Mouse (Mus musculus) hindbrain, embryonic 11.5 days (tissue): ENCODE measurements around the gene Akna. TPM values are rescaled to one million over a fixed set of nuclear protein-coding genes. Genes with fewer than 3 reads are reported as not detected.
A peak's percentile ranks its signal among the peaks of the same experiment; 100 is the strongest.
"Not testable (repeated sequence)": the region's sequence is repeated elsewhere in the genome, so short reads cannot be mapped to it uniquely, and the experiment has no call there.

ENCODE experiments used
- ATAC-seq: fragments of 200-750 bp; cut with Nextera tagmentation; 2 replicates; pipeline ENCODE4 v1.8.0; 2017; ENCODE audit warnings: mild to moderate bottlenecking, moderate TSS enrichment, moderate library complexity; ENCODE audit not compliant: low FRiP score
- DNase-seq: peaks from one replicate; pipeline ENCODE4 v3.0.0-alpha.2; 2015; ENCODE audit warnings: low spot score
- H3K27ac ChIP-seq: fragments of 300-500 bp; sonication (generic); 2 replicates; pipeline ENCODE4 v1.5.1; 2014; ENCODE audit warnings: mild to moderate bottlenecking, low read depth, low read length
- H3K27me3 ChIP-seq: fragments of 300-500 bp; sonication (generic); 2 replicates; pipeline ENCODE4 v1.6.1; 2014; ENCODE audit warnings: mild to moderate bottlenecking, low read length, moderate library complexity, mixed read lengths; ENCODE audit not compliant: control insufficient read depth, insufficient read depth
- H3K36me3 ChIP-seq: fragments of 300-500 bp; sonication (generic); 2 replicates; pipeline ENCODE4 v1.6.1; 2014; ENCODE audit warnings: mild to moderate bottlenecking, low read length, moderate library complexity, mixed read lengths; ENCODE audit not compliant: control insufficient read depth, insufficient read depth
- H3K4me1 ChIP-seq: fragments of 300-500 bp; sonication (generic); replicated peaks from 2 replicates; pipeline ENCODE4 v1.6.1; 2014; ENCODE audit warnings: low read length, mixed read lengths; ENCODE audit not compliant: control insufficient read depth, insufficient read depth
- H3K4me2 ChIP-seq: fragments of 300-500 bp; sonication (generic); replicated peaks from 2 replicates; pipeline ENCODE4 v1.6.1; 2014; ENCODE audit warnings: mild to moderate bottlenecking, low read depth, low read length
- H3K4me3 ChIP-seq: fragments of 300-500 bp; sonication (generic); 2 replicates; pipeline ENCODE4 v1.5.1; 2014; ENCODE audit warnings: low read depth, low read length
- H3K9ac ChIP-seq: fragments of 300-500 bp; sonication (generic); 2 replicates; pipeline ENCODE4 v1.6.1; 2014; ENCODE audit warnings: low read depth, low read length
- H3K9me3 ChIP-seq: fragments of 300-500 bp; sonication (generic); 2 replicates; pipeline ENCODE4 v1.6.1; 2016; ENCODE audit warnings: low read length; ENCODE audit not compliant: control insufficient read depth
- WGBS: fragments of 180-500 bp; shearing (Covaris S2); extraction: QIAGEN DNeasy Blood & Tissue Kit; methylation state at CpG from one replicate; pipeline ENCODE4 v1.1.7; 2014; 5-methylcytosine and 5-hydroxymethylcytosine counted together
- polyA plus RNA-seq: library from polyadenylated mRNA; unstranded; fragments of >200 nt; fragmentation: Nextera tagmentation; extraction: Ambion mirVana; gene quantifications from 2 replicates; pipeline ENCODE4 v1.2.1, GENCODE M21; 2014

Gene Akna
- polyA plus RNA-seq, 1 experiment from 2014 or later = 5.7 TPM

- Histone ChIP-seq H3K27me3 (no peaks in the 10 kb centered on the region), H3K4me3 (no peak overlapping the region), H3K9me3 (no peaks in the 10 kb centered on the region), H3K9ac (no peak overlapping the region), H3K4me1 (no peaks in the 10 kb centered on the region), H3K4me2 (no peak overlapping the region), H3K27ac (no peak overlapping the region), H3K36me3 (no peaks in the 10 kb centered on the region)
- no peak for ATAC-seq
- DNase-seq = no peak
- WGBS = 76% methylated on average over 3 of the region's 3 CpGs
Measured at GRCm38 (mm10) chr4:63343608-63344007, 59.5 kb downstream of the Akna start.

DNA sequence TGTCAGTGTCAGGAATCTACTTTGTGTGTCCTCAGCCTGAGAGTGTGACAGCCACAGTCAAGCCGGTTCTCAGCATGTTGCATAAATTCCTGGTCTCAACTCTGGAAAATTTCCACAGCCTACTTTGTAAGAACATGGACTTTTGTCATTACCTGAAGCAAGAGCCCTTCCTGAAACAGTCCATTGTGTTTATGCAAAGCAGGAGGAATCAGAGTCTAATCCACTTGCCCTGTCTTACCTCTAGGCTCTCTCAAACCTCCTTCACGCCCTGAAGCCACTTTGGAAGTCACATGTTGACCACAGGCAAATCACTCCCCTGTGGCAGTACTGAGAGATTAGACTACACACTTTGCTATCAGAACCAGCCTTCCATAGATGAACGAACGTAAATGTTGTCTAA lies 60.7 kb downstream of the Akna start:
- Histone ChIP-seq H3K4me3 (no peak overlapping the region), H3K27me3 (no peaks in the 10 kb centered on the region), H3K36me3 (no peaks in the 10 kb centered on the region), H3K9me3 (no peaks in the 10 kb centered on the region), H3K4me2 (no peak overlapping the region), H3K4me1 (no peaks in the 10 kb centered on the region), H3K9ac (no peak overlapping the region), H3K27ac (no peak overlapping the region)
- DNase-seq (no peak), ATAC-seq (no peak)
- WGBS = 76% methylated on average over 4 of the region's 4 CpGs

DNA sequence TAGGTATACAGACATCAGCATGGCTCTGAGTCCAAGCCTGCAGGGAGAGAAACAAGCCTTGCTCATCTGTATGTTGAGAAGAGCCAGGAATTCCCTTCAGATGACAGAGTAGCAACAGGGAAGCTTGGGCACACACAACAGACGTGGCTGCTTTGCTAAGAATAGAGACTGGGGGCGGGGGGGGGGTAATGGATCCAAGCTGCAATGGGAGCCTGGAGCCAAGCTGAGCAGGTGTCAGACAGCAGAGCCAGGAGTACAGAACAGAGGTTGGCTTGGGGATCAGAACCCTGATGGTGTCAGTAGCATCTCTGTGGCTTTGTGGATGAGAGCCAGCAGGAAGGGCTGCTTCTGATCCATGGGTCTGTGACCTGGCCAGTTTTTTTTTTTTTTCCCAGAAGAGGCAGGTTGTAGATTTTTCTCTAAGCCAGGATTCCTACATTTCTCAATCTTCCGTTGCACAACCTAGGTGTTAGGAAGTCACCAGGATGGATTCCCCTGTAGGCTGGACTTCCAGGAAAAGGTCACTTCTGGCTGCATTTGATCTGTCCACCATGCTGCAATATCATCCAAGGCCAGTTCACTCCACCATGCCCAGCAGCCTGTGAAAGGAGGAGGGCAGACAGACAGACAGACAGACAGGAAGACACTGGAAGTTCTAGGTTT lies 64.6 kb downstream of the Akna start:
- Histone ChIP-seq H3K27me3 (no peaks in the 10 kb centered on the region), H3K4me2 (no peak overlapping the region), H3K4me1 (no peaks in the 10 kb centered on the region), H3K27ac (no peak overlapping the region), H3K36me3 (no peaks in the 10 kb centered on the region), H3K9ac (no peak overlapping the region), H3K9me3 (no peaks in the 10 kb centered on the region), H3K4me3 (no peak overlapping the region)
- 72% methylated on average over 3 of the region's 3 CpGs for WGBS
- DNase-seq = no peak
- no peak for ATAC-seq

- WGBS = 97% methylated on average over 4 of the region's 4 CpGs
- no peak overlapping the region for H3K4me2 ChIP-seq
- H3K27ac ChIP-seq = no peak overlapping the region
- H3K4me3 ChIP-seq = no peak overlapping the region
- no peaks in the 10 kb centered on the region for H3K4me1 ChIP-seq
- H3K27me3 ChIP-seq = no peaks in the 10 kb centered on the region
- DNase-seq = no peak
- H3K36me3 ChIP-seq = no peaks in the 10 kb centered on the region
- H3K9ac ChIP-seq = no peak overlapping the region
- no peak for ATAC-seq
- H3K9me3 ChIP-seq = no peaks in the 10 kb centered on the region
Measured at GRCm38 (mm10) chr4:63333403-63333802, 69.8 kb downstream of the Akna start.

GRCm38 (mm10) chr4:63323275-63323815 lies 79.8 kb downstream of the Akna start:
- H3K27ac ChIP-seq = no peak overlapping the region
- no peaks in the 10 kb centered on the region for H3K27me3 ChIP-seq
- no peaks in the 10 kb centered on the region for H3K4me1 ChIP-seq
- no peaks in the 10 kb centered on the region for H3K9me3 ChIP-seq
- no peak overlapping the region for H3K9ac ChIP-seq
- DNase-seq = no peak
- no peak for ATAC-seq
- 86% methylated on average over 8 of the region's 8 CpGs for WGBS
- H3K4me3 ChIP-seq = no peak overlapping the region
- no peaks in the 10 kb centered on the region for H3K36me3 ChIP-seq
- H3K4me2 ChIP-seq = no peak overlapping the region

DNA sequence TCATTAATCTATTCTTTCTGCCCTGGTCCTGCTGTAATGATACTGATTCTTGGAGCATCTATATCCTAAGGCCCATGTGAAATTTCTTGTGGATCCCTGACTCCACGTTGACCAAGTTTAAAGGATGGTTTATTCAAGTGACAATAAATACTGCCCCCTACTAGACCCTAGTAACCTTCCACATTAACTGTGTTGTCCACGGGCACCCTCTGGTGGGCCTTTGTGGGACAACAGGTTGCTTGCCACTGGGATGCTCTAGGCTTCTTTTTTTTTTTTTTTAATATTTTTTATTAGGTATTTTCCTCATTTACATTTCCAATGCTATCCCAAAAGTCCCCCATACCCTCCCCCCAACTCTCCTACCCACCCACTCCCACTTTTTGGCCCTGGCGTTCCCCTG lies 83.6 kb downstream of the Akna start:
- 45% methylated on average over 3 of the region's 3 CpGs for WGBS
- not testable (repeated sequence) for H3K4me3 ChIP-seq, H3K36me3 ChIP-seq, ATAC-seq, H3K9ac ChIP-seq, H3K4me1 ChIP-seq, H3K9me3 ChIP-seq, H3K27me3 ChIP-seq, H3K4me2 ChIP-seq, H3K27ac ChIP-seq
- DNase-seq = peak; percentile 79

Other genes starting within 250 kb of the Akna start
- gene Ambp, start 248.6 kb downstream of the Akna start, polyA plus RNA-seq = 0.31 TPM in 1 of 2 replicates, not detected in the other
- not detected in 2 replicates for gene Kif12, start 231.2 kb downstream of the Akna start, polyA plus RNA-seq
- gene Col27a1, start 189.3 kb downstream of the Akna start, polyA plus RNA-seq = 3.7 and 4.4 TPM in 2 replicates
- gene Orm1, start 58.8 kb downstream of the Akna start, polyA plus RNA-seq = not detected in 2 replicates
- gene Orm3, start 47.2 kb downstream of the Akna start, polyA plus RNA-seq = not detected in 2 replicates
- gene Orm2, start 40.9 kb downstream of the Akna start, polyA plus RNA-seq = not detected in 2 replicates
- 5.9 and 6.6 TPM in 2 replicates for gene Whrn, start 92.6 kb upstream of the Akna start, polyA plus RNA-seq
- gene Atp6v1g1, start 141.4 kb upstream of the Akna start, polyA plus RNA-seq = 424 and 428 TPM in 2 replicates
- gene Tmem268, start 155.4 kb upstream of the Akna start, polyA plus RNA-seq = 4.7 and 4.8 TPM in 2 replicates
- gene Gm11213, start 201.9 kb upstream of the Akna start, polyA plus RNA-seq = not detected in 2 replicates
- gene Tex48, start 219.1 kb upstream of the Akna start, polyA plus RNA-seq = not detected in 2 replicates